Mouse (Mus musculus): ENCODE data around the gene Peg3.
A peak's percentile ranks its signal among the peaks of the same experiment; 100 is the strongest.

- TF ChIP-seq CTCF (IDR thresholded peaks at IDR 0.05; ENCODE audit: low read depth) (peak; percentile 33; the same call in 1 of the 2 replicates), EP300 (IDR thresholded peaks at IDR 0.05; ENCODE audit: low read depth) (no peak)
Measured at GRCm38 (mm10) chr7:6659605-6660004, 70.6 kb downstream of the Peg3 start.
